Mouse (Mus musculus): ENCODE data around the gene Alpk1.

DNA sequence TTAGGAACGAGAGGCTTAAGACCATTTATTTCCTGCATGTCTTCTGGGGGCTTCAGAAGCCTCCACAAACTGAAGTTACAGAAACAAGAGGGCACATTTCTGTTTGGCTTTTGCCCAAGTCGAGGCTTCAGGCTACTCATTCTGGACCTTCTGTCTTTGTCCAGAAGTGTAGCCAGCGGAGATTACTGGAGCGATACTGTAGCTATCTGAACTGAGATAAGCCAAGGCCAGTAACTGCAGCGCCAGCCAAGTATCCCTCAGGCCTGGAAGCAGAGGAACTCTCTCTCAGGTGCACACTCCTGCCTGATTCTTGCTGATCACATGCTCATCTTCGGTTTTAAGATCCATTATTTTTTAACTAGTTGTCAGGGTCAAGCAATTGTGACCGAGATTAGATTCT lies 7.7 kb upstream of the Alpk1 start:
- TF ChIP-seq POLR2A (IDR thresholded peaks at IDR 0.05; ENCODE audit: insufficient read depth, low read depth, low read length): no peak
- TF ChIP-seq CTCF (IDR thresholded peaks at IDR 0.05; ENCODE audit: insufficient read depth, low read depth, low read length): no peak

Data from olfactory bulb, adult 2 months (tissue).